Mouse (Mus musculus) gastrocnemius, postnatal 14 days (tissue): ENCODE results near the gene Prom2. TPM values are rescaled to one million over a fixed set of nuclear protein-coding genes. Genes with fewer than 3 reads are reported as not detected.

Experiments
- DNase-seq: peaks from one replicate; pipeline ENCODE4 v3.0.0; 2021; ENCODE audit warnings: mixed read lengths
- intact Hi-C: fragments of 180-260 bp; cut with DNase I; formaldehyde crosslinking; loops from one replicate; pipeline ENCODE4 v1.15.1; 2025; ENCODE audit warnings: low total_unique reads
- total RNA-seq, 2 experiments: library from RNA; stranded (reverse); gene quantifications; 2 replicates each; pipeline ENCODE4 v1.2.3; 2021

Gene Prom2
- total RNA-seq, 2 experiments from 2014 or later = not detected

DNA sequence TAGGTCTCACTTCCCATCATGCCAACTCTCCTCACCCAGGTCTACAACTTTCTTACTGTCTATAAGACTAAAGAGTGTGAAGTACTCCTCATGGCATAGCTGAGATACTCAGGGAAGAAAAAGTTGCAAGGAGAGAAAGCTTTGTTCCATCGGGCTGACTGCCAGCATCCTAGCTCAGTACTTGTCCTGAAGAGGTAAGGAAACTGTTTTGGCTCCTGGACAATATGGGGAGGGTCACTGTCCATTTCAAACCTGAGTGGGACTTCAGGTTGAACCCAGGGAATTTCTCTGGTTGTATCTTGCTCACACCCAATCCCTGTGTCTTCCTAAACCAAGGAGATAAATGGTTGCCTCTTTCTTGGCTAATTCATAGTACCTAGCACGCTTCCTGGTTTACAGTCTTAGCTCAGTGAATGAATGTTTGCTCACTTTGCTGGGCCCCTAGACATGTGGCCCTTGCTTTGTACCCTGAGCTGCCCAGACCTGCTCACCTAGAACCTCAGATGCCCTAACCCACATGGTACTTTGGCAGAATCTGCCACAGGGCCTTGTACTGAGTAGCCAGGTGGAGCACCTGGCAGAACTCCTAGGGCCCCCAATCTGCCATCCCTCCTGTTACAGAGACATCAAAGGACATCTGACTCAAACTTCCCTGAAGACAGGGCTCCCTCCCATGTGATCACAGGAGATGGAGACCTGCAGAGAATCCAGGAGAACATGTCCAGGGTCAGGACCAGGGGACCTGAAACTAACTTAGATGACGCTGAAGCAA is 16.1 kb downstream of the Prom2 start:
- intact Hi-C loops = no loop called here
- no peak for DNase-seq

- intact Hi-C loops = no loop called here
- DNase-seq = no peak
These were observed 17.1 kb downstream of the Prom2 start for GRCm38 (mm10) chr2:127523950-127524729.

GRCm38 (mm10) chr2:127522006-127522441 is 19.2 kb downstream of the Prom2 start, which contains the start of gene Kcnip3:
Gene Kcnip3, minus strand, starts transcription at chr2:127522094.
- intact Hi-C loops = no loop called here
- DNase-seq = no peak

DNA sequence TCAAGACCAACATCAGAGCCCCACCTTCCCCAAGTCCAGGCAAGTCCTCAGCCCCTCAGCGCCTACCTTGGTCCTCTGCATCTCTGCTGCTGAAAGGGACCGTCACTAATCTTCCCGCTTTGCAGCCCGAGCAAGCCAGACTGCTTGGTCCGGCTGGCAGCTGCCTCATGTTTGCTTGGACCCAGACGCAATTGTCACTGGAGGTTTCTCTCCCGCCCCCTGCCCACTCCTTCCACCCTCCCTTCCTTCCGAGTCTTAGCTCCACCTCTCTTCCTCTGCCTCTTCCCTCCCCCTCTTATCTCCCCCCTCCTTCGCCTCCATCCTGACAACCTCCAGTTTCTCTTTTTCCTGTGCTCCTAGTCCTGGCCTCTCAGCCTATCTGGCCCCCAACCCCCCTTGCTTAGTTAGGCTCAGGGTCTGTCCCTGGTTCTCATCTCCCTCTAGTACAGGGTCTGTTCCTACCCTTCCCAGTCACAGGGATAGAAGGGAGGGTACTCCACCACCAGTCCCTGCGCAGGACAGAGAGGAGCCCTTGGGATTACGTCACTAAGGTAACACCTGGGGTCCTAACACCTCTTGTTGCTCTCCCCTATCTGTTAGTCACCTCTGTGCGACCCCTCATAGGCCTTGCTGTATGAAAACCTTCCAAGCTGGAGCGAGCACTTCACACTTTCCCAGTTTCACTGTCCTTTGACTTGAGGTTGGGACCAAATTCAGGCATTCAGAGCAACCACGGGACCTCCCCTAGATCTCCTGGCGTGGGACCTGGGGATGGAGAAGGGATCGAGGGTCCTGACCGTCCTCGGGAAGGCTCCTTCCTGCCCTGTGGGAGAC is 19.9 kb downstream of the Prom2 start:
- intact Hi-C loops = no loop called here
- DNase-seq = no peak

DNA sequence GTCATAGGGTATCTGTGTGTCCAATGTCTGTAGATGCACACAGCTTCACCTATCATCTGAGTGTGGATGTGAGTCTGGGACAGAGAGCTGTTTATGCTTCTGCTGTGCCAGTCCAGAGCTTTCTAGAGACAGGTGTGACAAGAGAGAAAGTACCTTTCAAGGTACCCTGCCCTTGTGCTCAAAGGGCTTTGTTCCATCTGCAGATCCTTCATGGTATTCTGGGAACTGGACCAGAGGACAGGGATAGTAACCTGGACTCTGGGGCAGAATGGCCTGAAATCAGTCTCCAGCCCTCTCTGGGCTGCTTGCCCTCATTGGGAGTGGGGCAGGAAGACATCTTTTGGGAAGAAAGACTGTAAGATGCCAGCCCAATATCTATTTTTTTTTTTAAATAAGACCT is 21.1 kb downstream of the Prom2 start:
- intact Hi-C loops = no loop called here
- no peak for DNase-seq

- intact Hi-C loops = no loop called here
- DNase-seq = no peak
These were observed 22.0 kb downstream of the Prom2 start for GRCm38 (mm10) chr2:127519308-127519707.

DNA sequence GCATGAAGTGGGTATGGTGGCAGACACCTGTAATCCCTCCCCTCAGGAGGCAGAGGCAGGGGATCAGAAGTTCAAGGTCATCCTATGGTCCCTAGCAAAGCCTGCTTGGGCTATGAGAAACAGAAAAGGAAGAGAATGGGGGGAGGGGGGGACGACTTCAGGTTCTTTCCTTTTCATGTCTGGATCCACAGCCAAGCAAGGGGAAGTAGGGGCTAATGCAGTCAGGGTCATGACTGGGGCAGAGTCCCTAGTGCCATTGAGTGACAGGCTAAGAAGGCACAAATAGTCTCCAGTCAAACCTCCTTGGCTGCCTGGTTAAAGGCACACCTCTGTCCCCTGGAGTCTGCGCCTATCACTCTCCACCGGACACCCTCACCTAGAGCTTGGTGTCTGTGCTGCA is 22.4 kb downstream of the Prom2 start:
- intact Hi-C loops = no loop called here
- no peak for DNase-seq

DNA sequence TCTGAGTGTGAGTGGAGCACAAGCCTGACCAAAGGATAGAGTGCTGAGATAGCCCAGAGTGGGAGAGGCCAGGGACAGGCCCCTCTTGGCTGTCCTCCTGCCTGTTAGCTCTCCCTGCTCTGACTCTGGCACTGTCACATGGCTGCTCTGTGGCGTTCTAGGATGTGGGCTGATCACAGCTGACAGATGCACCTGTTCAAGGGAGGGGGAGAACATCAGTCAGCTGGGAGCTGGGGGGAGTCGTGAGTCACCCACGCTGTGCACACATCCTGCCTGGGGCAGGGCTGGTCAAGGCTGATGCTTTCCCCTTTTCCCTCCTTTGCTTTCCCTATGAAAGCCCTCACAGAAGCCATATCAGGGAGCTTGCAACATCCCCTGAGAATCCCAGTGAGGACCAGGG is 23.0 kb downstream of the Prom2 start:
- intact Hi-C loops = no loop called here
- peak; percentile 21 for DNase-seq

- intact Hi-C loops = no loop called here
- no peak for DNase-seq
These were observed 24.2 kb downstream of the Prom2 start for GRCm38 (mm10) chr2:127517081-127517480.

- intact Hi-C loops = no loop called here
- DNase-seq = no peak
These were observed 26.7 kb downstream of the Prom2 start for GRCm38 (mm10) chr2:127514380-127515124.

DNA sequence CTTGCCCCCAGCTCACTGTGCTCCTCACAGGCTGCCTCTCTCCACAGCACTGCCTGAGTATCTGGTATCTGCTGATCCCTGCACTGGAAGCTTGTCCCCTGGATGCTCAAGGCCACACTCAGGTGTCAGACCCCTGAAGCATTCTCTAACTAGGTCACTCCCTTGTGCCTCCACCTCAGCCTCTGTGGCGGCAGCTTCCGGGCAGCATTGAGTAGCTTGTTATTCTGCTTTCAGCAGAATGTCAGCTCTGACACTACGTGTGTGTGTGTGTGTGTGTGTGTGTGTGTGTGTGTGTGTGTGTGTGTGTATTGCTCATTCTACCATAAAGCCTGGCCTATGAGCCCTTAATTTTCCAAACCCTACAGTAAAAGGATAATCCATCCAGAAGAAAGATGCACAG is 28.0 kb downstream of the Prom2 start:
- intact Hi-C loops = no loop called here

GRCm38 (mm10) chr2:127511426-127511825 is 29.8 kb downstream of the Prom2 start:
- intact Hi-C loops = no loop called here

More for the DNA sequence above, 28.0 kb downstream of the Prom2 start:
- no peak for DNase-seq

GRCm38 (mm10) chr2:127507967-127508660 is 33.2 kb downstream of the Prom2 start:
- intact Hi-C loops = loop anchor here (2.0 kb wide), 1 partner anchor 51 kb away; no protein-coding TSS in a partner anchor
- no peak for DNase-seq

More at GRCm38 (mm10) chr2:127511426-127511825, 29.8 kb downstream of the Prom2 start:
- no peak for DNase-seq

DNA sequence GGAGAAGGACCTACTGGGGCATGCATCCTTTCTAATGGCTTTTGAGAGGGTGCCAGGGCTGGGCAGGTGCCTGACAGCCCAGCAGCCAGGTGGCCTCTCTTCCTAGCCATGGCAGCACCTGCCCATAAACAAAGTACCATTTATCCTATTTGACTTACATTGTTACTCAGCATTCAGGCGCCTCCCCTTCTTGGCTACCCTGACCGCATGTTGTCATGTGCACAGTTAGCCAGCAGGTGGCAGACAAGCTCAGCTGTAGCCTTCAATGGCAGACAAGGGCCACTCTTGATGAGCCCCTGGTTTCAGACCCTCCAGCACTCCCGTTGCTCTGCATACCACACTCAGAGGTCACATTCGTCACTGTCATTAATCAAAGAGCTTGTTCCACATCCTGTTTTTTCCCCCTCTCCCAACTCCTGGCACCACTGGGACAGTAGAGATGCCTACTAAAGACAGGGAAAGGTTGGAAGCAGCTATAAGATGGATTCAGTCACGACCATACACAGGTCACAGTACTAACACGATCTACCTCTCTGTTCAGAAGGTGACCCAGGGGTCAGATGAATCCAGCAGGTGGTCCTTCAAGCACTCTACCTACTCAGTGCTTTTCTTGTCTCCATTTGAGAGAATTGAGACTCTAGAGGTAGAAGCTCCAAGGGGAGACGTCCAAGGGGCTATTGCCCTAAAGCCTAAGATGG is 34.0 kb downstream of the Prom2 start:
- intact Hi-C loops = no loop called here
- DNase-seq = peak; percentile 62

DNA sequence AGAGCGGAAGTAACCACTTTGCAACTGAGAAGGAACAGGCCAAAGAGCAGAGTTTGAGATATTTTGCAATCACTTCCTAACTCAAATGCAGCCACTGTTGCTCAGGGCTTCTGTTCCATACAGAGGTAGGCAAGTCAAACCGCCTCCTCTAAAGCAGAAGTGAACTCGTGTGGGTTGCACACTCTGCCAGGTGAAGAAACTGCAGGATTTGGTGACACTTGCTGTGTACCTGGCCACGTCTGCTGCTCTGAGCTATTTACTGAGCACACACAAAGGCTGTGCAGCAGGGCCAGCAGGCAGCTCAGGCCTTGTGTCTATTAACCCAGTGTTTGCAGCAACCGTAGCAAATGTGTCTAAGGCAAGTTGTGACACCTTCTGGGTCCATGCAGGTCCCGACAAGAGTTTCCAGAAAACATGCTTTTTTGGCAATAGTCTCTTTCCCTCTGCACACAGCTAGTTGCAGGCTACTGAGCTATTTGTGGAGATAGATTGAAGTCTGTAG is 35.1 kb downstream of the Prom2 start:
- no peak for DNase-seq
- intact Hi-C loops = no loop called here

GRCm38 (mm10) chr2:127505196-127505595 is 36.1 kb downstream of the Prom2 start:
- intact Hi-C loops = no loop called here
- DNase-seq = no peak

DNA sequence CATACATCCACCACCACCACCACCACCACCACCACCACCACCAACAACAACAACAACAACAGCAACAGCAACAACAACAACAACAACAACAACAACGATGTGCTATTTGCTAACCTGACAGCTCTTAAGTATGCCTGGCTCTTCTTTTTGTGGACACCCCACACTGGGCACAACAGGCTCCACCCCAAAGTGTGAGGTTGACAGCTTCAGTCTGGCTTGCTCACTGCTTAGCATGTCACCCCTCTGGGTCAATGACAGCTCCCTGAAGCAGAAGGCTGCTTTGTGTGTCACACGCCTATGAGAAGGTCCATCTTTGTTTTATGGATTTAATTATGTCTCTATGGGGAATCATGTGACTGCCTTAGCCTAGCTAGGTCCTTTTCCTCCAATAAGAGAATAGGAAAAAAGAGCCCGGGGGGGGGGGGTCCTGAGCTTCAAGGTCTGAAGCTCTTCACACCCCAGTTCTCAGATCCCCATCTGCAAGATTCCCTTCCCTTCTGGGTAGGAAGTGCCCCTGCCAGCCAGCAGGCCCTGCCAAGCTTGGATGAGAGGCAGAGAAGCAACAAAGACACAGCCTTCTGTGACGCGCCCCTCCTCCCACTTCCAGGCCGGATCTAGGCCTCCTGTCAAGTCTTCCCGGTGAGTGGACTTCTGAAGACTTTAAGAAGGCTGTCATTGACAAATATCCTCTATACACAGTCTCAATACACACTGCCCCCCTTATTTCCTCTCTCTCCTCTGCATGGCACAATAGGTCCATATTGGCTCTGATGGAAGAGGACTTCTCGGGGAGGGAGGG is 37.3 kb downstream of the Prom2 start:
- intact Hi-C loops = loop anchor here (2.0 kb wide), 1 partner anchor 43 kb away; no protein-coding TSS in a partner anchor
- DNase-seq = no peak
